Mouse (Mus musculus) neural tube, embryonic 15.5 days (tissue): ENCODE data around the gene Tmem258. TPM values are rescaled to one million over a fixed set of nuclear protein-coding genes. Genes with fewer than 3 reads are reported as not detected.

Experiments
- ATAC-seq: fragments of 200-750 bp; cut with Nextera tagmentation; 2 replicates; pipeline ENCODE4 v1.8.0; 2017; ENCODE audit warnings: mild to moderate bottlenecking, moderate TSS enrichment, moderate library complexity; ENCODE audit not compliant: low FRiP score
- H3K27ac ChIP-seq: fragments of 300-500 bp; sonication (generic); replicated peaks from 2 replicates; pipeline ENCODE4 v1.5.1; 2015; ENCODE audit warnings: mild to moderate bottlenecking, inconsistent platforms
- H3K27me3 ChIP-seq: fragments of 300-500 bp; sonication (generic); replicated peaks from 2 replicates; pipeline ENCODE4 v1.6.1; 2015; ENCODE audit warnings: inconsistent platforms
- H3K36me3 ChIP-seq: fragments of 300-500 bp; sonication (generic); 2 replicates; pipeline ENCODE4 v1.6.1; 2015; ENCODE audit warnings: inconsistent platforms
- H3K4me1 ChIP-seq: fragments of 300-500 bp; sonication (generic); 2 replicates; pipeline ENCODE4 v1.6.1; 2015; ENCODE audit warnings: inconsistent platforms
- H3K4me2 ChIP-seq: fragments of 300-500 bp; sonication (generic); 2 replicates; pipeline ENCODE4 v1.6.1; 2015; ENCODE audit warnings: inconsistent platforms, mild to moderate bottlenecking, moderate library complexity
- H3K4me3 ChIP-seq: fragments of 300-500 bp; sonication (generic); replicated peaks from 2 replicates; pipeline ENCODE4 v1.5.1; 2015; ENCODE audit warnings: mild to moderate bottlenecking, inconsistent platforms
- H3K9ac ChIP-seq: fragments of 300-500 bp; sonication (generic); replicated peaks from 2 replicates; pipeline ENCODE4 v1.6.1; 2015; ENCODE audit warnings: mild to moderate bottlenecking, inconsistent platforms
- H3K9me3 ChIP-seq: fragments of 300-500 bp; sonication (generic); replicated peaks from 2 replicates; pipeline ENCODE4 v1.6.1; 2016; ENCODE audit warnings: inconsistent platforms
- WGBS: fragments of 180-500 bp; shearing (Covaris S2); methylation state at CpG from one replicate; pipeline ENCODE4 v1.1.7; 2015; ENCODE audit warnings: mixed read lengths; 5-methylcytosine and 5-hydroxymethylcytosine counted together
- polyA plus RNA-seq: library from polyadenylated mRNA; unstranded; fragments of >200 nt; fragmentation: Nextera tagmentation; extraction: Ambion mirVana; gene quantifications from 2 replicates; pipeline ENCODE4 v1.2.1, GENCODE M21; 2015

Tmem258 gene
- polyA plus RNA-seq, 1 experiment from 2014 or later: 355 TPM

DNA sequence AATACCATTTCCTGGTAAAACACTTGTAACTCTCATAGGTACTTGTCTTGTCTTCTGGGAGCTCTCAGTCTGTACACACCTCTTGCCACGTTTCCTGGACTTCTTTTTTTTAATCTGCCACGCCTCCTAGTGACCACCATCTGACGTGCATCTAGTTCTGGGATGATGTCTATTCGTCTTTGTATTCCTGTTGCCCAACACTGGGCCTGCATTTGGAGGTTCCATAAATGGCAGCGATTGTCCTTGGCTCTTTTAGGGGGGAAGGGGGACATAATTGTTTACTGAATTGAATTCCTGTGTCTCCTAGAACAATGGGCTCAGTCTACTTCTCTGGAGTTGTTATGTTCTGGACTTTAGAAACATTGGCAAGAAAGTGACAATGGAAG, 795 bp downstream of the Tmem258 start:
- peak; percentile 36; the same call in 1 of the 2 replicates for ATAC-seq
- H3K9ac ChIP-seq: peak overlapping the region; percentile 91
- peaks cover 46% of the 10 kb centered on the region for H3K36me3 ChIP-seq

DNA sequence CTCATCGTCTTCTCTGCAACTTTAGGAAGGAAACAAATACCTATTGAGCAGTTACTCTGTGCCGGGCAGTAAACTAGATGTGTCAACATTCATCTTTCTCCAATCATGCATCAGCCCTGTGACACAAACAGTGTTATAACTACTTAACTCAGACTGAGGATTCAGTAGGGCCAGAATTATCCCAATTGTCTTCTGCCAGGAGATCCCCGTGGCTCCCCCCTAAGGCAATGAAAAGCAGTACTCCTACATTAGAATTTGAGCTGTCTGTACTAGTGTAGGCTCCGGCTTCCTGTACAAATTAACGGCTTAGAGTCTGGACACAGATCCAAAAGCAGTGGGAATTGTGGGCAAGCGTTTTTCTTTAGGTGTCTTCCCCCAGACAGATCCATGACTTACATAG, 1.2 kb downstream of the Tmem258 start:
- Histone ChIP-seq H3K4me3 (peak overlapping the region; percentile 91), H3K4me1 (peaks cover 21% of the 10 kb centered on the region), H3K4me2 (peak overlapping the region; percentile 88), H3K9ac (0 out of 2 replicates have a peak overlapping the region, but pooled peaks have one; percentile 91), H3K9me3 (no peaks in the 10 kb centered on the region), H3K36me3 (peaks cover 42% of the 10 kb centered on the region), H3K27ac (no peak overlapping the region), H3K27me3 (no peaks in the 10 kb centered on the region)
- no peak for ATAC-seq
- WGBS: 70% methylated on average over 6 of the region's 6 CpGs

More for the DNA sequence above, 795 bp downstream of the Tmem258 start:
- H3K4me2 ChIP-seq: peak overlapping the region; percentile 88
- H3K4me3 ChIP-seq: peak overlapping the region; percentile 91
- 2% methylated on average over 5 of the region's 5 CpGs for WGBS
- peak overlapping the region; percentile 86 for H3K27ac ChIP-seq
- H3K27me3 ChIP-seq: no peaks in the 10 kb centered on the region
- peaks cover 21% of the 10 kb centered on the region for H3K4me1 ChIP-seq
- no peaks in the 10 kb centered on the region for H3K9me3 ChIP-seq

DNA sequence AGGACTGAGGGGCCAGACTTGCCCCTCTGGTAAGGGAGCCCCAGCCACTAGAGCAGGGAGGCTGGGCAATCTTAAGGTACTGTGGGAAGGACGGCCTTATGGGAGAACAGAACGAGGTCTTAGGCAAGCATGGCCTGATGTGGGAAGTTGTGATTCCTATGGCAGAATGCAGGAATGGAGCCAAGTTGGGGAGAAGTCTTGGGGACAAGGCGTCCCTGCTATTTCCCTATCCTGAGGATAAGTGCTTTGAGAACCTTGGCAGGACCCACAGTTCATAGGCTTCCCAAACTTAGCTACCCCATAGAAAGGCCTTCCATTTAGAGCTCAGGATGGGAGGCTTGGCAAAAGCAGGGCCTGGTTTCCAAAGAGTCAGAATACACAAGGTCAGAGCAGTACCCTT, 5.0 kb downstream of the Tmem258 start:
- H3K9ac ChIP-seq: no peak overlapping the region
- H3K4me1 ChIP-seq: peaks cover 11% of the 10 kb centered on the region
- no peaks in the 10 kb centered on the region for H3K27me3 ChIP-seq
- no peak for ATAC-seq
- H3K9me3 ChIP-seq: no peaks in the 10 kb centered on the region
- 92% methylated on average over 3 of the region's 3 CpGs for WGBS
- no peak overlapping the region for H3K4me3 ChIP-seq
- no peak overlapping the region for H3K4me2 ChIP-seq
- peaks cover 45% of the 10 kb centered on the region for H3K36me3 ChIP-seq
- H3K27ac ChIP-seq: no peak overlapping the region

DNA sequence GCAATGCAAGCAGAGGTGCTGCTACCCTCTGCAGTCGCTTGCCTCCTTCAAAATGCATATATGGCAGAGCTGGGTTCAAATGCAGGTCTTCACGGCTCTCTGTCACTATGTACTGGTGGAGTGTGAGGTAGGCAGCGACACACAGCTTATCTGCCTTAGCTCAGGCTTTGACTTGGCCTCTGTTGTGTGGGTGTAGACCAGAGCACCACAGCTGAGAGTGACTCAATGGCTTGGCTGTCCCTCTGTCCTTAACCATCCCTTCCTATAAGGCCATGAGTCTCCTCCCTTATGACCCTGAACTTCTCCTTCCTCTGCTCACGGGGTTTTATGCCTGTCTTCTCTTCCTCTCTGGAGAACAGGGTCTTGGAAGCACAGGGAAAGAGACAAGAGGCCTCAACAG, 7.1 kb downstream of the Tmem258 start:
- H3K36me3 ChIP-seq: peaks cover 44% of the 10 kb centered on the region
- no peak for ATAC-seq
- no peaks in the 10 kb centered on the region for H3K4me1 ChIP-seq
- WGBS: 88% methylated on average over 4 of the region's 4 CpGs
- H3K4me3 ChIP-seq: no peak overlapping the region
- H3K27ac ChIP-seq: no peak overlapping the region
- no peak overlapping the region for H3K4me2 ChIP-seq
- no peak overlapping the region for H3K9ac ChIP-seq
- no peaks in the 10 kb centered on the region for H3K9me3 ChIP-seq
- no peaks in the 10 kb centered on the region for H3K27me3 ChIP-seq

DNA sequence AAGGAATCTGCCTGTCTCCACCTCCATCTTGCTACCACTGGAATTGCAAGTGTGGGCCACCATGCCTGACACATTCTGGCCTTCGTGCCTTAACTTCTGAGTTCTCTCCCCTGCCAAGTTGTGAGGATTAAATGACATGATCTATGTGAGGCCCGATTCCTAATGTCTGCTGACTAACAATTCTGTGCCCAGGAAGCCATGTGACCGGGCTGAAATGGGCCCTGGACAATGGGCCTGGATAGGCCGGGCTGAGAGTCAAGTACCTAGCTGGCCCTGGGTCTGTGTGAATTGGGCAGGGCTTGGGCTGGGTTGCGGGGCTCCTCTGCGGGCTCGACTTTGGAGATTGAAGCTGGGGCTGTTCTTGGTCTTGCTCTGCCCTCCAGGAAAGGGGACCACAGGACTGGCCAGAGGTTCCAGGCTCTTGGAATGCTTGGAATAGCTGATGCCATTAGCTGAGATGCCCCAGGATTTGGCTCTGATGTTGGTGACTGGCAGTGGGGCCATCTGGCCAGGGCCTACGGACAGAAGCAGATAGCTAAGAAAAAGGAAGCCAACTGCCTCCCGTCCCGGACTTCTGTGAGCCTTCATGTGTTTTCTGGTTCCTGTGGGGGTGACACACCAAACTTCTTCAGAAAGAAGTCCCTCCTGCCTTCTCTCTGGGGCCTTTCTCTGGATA, 10.1 kb downstream of the Tmem258 start:
- WGBS: 86% methylated on average over 10 of the region's 10 CpGs
- H3K36me3 ChIP-seq: peaks cover 22% of the 10 kb centered on the region
- H3K4me1 ChIP-seq: no peaks in the 10 kb centered on the region
- H3K9me3 ChIP-seq: no peaks in the 10 kb centered on the region
- no peak overlapping the region for H3K4me3 ChIP-seq
- H3K27me3 ChIP-seq: no peaks in the 10 kb centered on the region
- no peak for ATAC-seq
- H3K4me2 ChIP-seq: no peak overlapping the region
- H3K9ac ChIP-seq: no peak overlapping the region
- H3K27ac ChIP-seq: no peak overlapping the region

DNA sequence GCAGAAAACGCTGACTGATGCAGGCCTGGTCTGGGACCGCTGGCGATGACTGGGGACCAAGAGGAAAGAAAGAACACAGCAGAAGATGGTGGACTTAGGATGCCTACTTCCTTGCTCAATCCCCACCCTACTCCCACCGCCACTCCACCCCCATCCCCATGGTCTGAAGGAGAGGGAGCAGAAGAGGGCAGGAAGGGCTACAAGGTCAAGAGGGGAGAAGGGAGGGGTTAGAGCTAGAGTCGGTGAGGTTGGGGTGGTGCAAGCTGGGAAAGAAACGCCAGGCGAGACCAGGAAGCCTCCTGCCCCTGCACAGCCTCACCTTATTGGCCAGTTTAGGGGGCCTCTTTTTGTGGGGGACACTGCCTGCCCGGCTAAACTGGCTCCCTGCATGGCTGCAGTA, 12.3 kb downstream of the Tmem258 start:
- H3K4me3 ChIP-seq: no peak overlapping the region
- H3K4me1 ChIP-seq: no peaks in the 10 kb centered on the region
- H3K27ac ChIP-seq: no peak overlapping the region
- 84% methylated on average over 8 of the region's 8 CpGs for WGBS
- peaks cover 13% of the 10 kb centered on the region for H3K36me3 ChIP-seq
- ATAC-seq: no peak
- H3K4me2 ChIP-seq: no peak overlapping the region
- H3K27me3 ChIP-seq: no peaks in the 10 kb centered on the region
- H3K9ac ChIP-seq: no peak overlapping the region
- H3K9me3 ChIP-seq: no peaks in the 10 kb centered on the region

DNA sequence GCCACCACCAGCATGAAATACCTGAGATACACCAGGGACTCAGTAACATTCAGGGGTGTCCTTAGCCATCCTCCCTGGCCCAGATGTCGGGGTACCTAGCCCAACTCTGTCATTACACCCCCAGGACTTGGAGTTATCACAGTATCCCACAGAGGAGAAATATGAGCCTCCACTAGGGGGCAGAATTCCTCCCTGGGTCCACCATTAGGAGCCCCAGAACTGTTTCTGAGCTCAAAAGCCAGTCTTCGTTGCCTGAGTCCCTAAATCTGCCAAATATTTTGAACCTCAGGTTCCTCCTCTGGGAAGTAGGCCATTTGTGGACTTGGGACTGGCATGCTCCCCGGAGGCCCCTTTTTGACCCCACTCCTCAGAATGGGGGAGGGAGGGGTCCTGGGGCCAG, 15.3 kb downstream of the Tmem258 start:
- H3K4me1 ChIP-seq: no peaks in the 10 kb centered on the region
- 41% methylated on average over 3 of the region's 3 CpGs for WGBS
- H3K9me3 ChIP-seq: no peaks in the 10 kb centered on the region
- H3K27ac ChIP-seq: no peak overlapping the region
- H3K4me3 ChIP-seq: no peak overlapping the region
- no peak overlapping the region for H3K9ac ChIP-seq
- no peaks in the 10 kb centered on the region for H3K27me3 ChIP-seq
- no peak for ATAC-seq
- H3K4me2 ChIP-seq: no peak overlapping the region
- no peaks in the 10 kb centered on the region for H3K36me3 ChIP-seq

DNA sequence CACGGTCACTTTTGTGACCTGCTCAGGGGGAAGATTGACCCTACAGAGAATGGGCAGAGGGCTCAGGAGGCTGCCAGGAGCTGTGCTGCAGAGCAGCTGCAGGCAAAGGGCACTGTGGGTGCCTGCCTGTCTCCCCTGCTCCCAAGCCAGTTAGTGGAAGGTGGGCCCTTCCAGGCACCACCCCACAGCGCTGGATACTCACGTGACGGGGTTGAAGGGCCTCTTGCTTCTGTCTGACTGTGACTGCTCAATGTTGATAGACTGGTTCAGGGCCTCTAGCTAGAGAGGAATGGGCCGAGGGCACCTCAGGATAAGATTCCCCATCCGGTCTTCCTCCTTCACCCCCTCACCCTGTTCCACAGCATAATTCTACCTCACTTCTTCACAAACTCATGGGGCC, 15.8 kb downstream of the Tmem258 start:
- Histone ChIP-seq H3K9me3 (no peaks in the 10 kb centered on the region), H3K27me3 (no peaks in the 10 kb centered on the region), H3K36me3 (no peaks in the 10 kb centered on the region), H3K27ac (no peak overlapping the region), H3K4me3 (no peak overlapping the region), H3K4me1 (no peaks in the 10 kb centered on the region), H3K9ac (no peak overlapping the region), H3K4me2 (no peak overlapping the region)
- ATAC-seq: no peak
- 78% methylated on average over 6 of the region's 6 CpGs for WGBS

DNA sequence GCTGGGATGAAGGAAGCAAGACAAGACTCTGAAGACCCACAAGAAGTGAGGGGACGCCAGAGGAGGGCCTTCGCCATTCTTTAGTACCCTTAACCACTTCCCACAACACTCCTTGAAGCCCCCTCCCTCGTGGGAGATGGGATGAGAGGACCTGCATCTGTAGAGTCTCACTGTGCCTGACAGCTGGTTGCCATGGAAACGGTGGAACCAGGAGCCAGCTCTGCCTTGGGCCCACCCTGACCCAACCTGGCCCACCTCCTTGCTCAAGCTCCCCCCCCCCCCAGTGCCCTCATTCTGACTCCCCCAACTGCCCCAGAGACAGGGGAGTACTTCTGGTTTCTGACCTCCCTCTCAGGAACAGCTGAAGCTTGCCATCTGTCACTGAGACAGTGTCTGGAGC, 17.8 kb downstream of the Tmem258 start:
- Histone ChIP-seq H3K9ac (no peak overlapping the region), H3K4me3 (no peak overlapping the region), H3K36me3 (no peaks in the 10 kb centered on the region), H3K4me2 (no peak overlapping the region), H3K4me1 (peaks cover 4% of the 10 kb centered on the region; the same call in 1 of the 2 replicates), H3K27me3 (no peaks in the 10 kb centered on the region), H3K9me3 (no peaks in the 10 kb centered on the region), H3K27ac (no peak overlapping the region)
- no peak for ATAC-seq
- 58% methylated on average over 4 of the region's 4 CpGs for WGBS

DNA sequence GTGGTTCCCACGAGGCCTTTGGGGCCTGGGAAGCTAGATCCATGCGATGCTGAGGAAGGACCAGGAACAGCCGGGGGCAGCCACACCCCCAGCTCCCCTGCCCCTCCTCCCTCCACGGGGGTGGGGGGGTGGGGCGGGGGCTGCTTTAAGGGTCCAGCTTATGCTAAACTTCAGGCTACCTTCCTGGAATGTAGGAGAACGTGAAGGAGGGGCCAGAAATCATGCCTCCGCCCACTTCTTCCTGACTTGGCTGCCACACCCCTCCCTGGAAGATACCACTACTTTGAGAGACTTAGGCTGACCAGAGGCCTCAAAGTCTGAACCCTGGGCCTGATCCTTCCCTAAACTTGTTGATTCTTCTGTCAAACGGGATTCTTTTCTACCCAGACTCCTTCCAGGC, 18.8 kb downstream of the Tmem258 start:
- ATAC-seq: no peak
- Histone ChIP-seq H3K27me3 (no peaks in the 10 kb centered on the region), H3K4me1 (peaks cover 4% of the 10 kb centered on the region; the same call in 1 of the 2 replicates), H3K4me3 (no peak overlapping the region), H3K36me3 (no peaks in the 10 kb centered on the region), H3K27ac (no peak overlapping the region), H3K9me3 (no peaks in the 10 kb centered on the region), H3K9ac (no peak overlapping the region), H3K4me2 (no peak overlapping the region)
- WGBS: 47% methylated on average over 8 of the region's 8 CpGs

DNA sequence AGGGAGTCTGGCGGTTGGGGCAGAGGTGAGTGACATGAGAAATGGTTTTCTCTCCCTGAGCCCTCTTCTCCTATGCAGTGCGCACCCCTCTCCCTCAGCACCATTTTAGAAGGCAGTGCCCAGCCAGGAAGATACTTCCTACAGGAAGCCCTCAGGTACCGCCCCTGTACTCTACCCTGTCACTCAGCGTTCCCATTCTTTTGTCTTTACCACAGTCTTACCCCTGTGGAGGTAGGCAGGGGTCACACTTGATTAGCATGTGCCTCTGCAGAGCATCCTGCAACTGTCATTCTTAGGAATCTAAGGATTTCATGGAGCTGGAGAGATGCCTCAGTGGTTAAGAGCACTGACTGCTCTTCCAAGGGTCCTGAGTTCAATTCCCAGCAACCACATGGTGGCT, 19.7 kb downstream of the Tmem258 start:
- Histone ChIP-seq H3K9ac (no peak overlapping the region), H3K4me1 (peaks cover 4% of the 10 kb centered on the region; the same call in 1 of the 2 replicates), H3K27ac (no peak overlapping the region), H3K4me2 (no peak overlapping the region), H3K9me3 (no peaks in the 10 kb centered on the region), H3K27me3 (no peaks in the 10 kb centered on the region), H3K36me3 (no peaks in the 10 kb centered on the region), H3K4me3 (no peak overlapping the region)
- 61% methylated on average over 3 of the region's 4 CpGs for WGBS
- no peak for ATAC-seq

DNA sequence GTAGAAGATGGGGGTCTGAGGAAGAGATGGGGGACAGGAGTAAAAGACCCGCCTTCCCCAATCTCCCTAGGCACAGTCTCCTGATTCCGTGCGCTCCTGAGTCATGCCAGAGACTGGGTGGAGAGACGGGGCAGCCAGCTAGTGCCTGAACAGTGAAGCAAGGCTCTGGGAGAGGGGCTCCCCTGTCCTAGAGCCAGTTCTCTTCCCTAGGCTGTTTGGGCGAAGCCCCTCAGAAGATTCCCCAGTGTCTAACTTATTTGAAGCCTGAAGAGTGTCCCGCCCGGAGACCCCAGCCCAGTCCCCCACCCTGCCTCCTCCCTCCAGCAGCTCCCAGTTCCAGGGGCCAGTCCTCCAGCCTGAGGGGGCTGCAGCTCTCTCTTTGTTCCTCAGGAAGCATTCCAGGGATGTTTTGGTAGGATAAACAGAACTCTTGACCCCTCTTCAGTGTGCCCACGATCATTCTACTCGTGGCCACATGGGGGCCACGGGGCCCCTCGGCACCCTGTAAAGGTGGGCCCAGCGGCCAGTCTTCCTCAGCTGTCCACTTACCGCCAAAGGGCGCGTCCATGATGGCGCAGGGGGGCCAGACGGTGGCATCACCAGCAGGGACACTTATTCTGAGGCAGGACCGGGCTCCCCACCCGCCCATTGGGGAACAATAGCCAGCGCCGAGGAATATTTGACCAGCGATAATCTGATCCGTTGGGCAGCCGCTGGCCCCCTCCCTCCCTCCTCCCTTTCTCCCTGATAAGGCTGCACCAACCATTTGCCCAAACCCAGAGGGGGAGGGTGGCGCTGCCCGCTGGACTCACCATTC, 21.0 kb downstream of the Tmem258 start:
- H3K4me1 ChIP-seq: peaks cover 4% of the 10 kb centered on the region; the same call in 1 of the 2 replicates
- no peaks in the 10 kb centered on the region for H3K27me3 ChIP-seq
- no peak overlapping the region for H3K4me2 ChIP-seq
- H3K9ac ChIP-seq: no peak overlapping the region
- H3K27ac ChIP-seq: no peak overlapping the region
- no peaks in the 10 kb centered on the region for H3K9me3 ChIP-seq
- no peak overlapping the region for H3K4me3 ChIP-seq
- WGBS: 44% methylated on average over 26 of the region's 26 CpGs
- H3K36me3 ChIP-seq: no peaks in the 10 kb centered on the region
- ATAC-seq: no peak
